Mouse (Mus musculus): Measurements from ENCODE around the gene Hunk.

DNA sequence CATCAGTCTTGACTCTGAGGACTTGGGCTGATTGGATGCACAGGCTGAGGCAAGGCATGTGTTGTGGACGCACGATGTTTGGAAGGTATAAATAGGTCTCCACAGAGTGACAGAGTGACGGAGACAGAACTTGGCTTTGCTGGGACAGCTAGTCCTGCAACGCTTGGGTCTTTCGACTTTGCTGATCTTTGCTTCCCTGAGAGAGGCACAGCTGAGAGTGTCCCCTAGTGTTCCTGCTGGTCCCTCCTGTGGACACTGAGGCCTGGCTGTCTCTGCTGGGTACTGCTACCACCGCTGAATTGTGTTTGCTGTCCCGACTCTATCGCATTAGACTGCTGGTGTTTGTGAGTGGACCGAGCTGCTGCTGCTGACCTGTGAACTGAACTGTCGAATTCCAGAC lies 156.6 kb downstream of the Hunk start:
- TF ChIP-seq USF1 (IDR thresholded peaks at IDR 0.05; ENCODE audit: low read depth): no peak
- no peak for TF ChIP-seq MAX (IDR thresholded peaks at IDR 0.05)
- no peak for TF ChIP-seq CTCF (IDR thresholded peaks at IDR 0.05; ENCODE audit: control insufficient read depth, insufficient read depth, insufficient read length)
- TF ChIP-seq CEBPB (IDR thresholded peaks at IDR 0.05; ENCODE audit: low read depth): no peak
- no peak for TF ChIP-seq MYOD1 (IDR thresholded peaks at IDR 0.05; ENCODE audit: control insufficient read depth, insufficient read length, low read depth)
- TF ChIP-seq FOSL1 (IDR thresholded peaks at IDR 0.05; ENCODE audit: insufficient read depth, low read length, poor library complexity, severe bottlenecking): no peak
